Mouse (Mus musculus) left cerebral cortex, adult 18-20 months (tissue): ENCODE data around the gene Tent5c. TPM values are rescaled to one million over a fixed set of nuclear protein-coding genes. Genes with fewer than 3 reads are reported as not detected.

Source experiments
- DNase-seq, 2 experiments: peaks; one replicate each; pipeline ENCODE4 v3.0.0; 2021 to 2022; ENCODE audit warnings: low spot score in 2 of 2, mixed read lengths in 1 of 2
- long read RNA-seq, 2 experiments: library from polyadenylated mRNA; stranded (forward); transcript quantifications; one replicate each; pipeline ENCODE4 v2.0.0; 2021
- total RNA-seq, 2 experiments: library from RNA; stranded (reverse); gene quantifications; 2 replicates each; pipeline ENCODE4 v1.2.3; 2021

The Tent5c gene
- total RNA-seq: 1 to 10 TPM; 2.3 to 3.2 TPM
- long read RNA-seq, experiment 1, full-length matches to known transcripts: 2 of 4 reads
- long read RNA-seq, experiment 1, partial matches to known transcripts: 0 of 4 reads
- long read RNA-seq, experiment 1, other reads (novel, unspliced or antisense): 2 of 4 reads
- long read RNA-seq, experiment 2, full-length matches to known transcripts: 1 of 1 reads
- long read RNA-seq, experiment 2, partial matches to known transcripts: 0 of 1 reads
- long read RNA-seq, experiment 2, other reads (novel, unspliced or antisense): 0 of 1 reads

- peak; percentile 86 to 87 for DNase-seq
Measured at GRCm38 (mm10) chr3:100489133-100490009, at the start of gene Tent5c. TSS of gene Tent5c (minus strand) at chr3:100489324.

GRCm38 (mm10) chr3:100536686-100537085 is 47.6 kb upstream of the Tent5c start:
- no peak for DNase-seq

GRCm38 (mm10) chr3:100535902-100536301 is 46.8 kb upstream of the Tent5c start:
- no peak for DNase-seq

- DNase-seq: no peak
Measured at GRCm38 (mm10) chr3:100535298-100535697, 46.2 kb upstream of the Tent5c start.

GRCm38 (mm10) chr3:100534394-100534793 is 45.3 kb upstream of the Tent5c start:
- DNase-seq: no peak

- DNase-seq: no peak
Measured at GRCm38 (mm10) chr3:100533429-100533828, 44.3 kb upstream of the Tent5c start.

GRCm38 (mm10) chr3:100530919-100531318 is 41.8 kb upstream of the Tent5c start:
- DNase-seq: no peak

- no peak for DNase-seq
Measured at GRCm38 (mm10) chr3:100530244-100530788, 41.2 kb upstream of the Tent5c start.

GRCm38 (mm10) chr3:100522671-100523070 is 33.5 kb upstream of the Tent5c start:
- peak in 1 of 2 experiments; percentile 18 for DNase-seq

- DNase-seq: no peak
Measured at GRCm38 (mm10) chr3:100521626-100522025, 32.5 kb upstream of the Tent5c start.

- no peak for DNase-seq
Measured at GRCm38 (mm10) chr3:100515754-100516141, 26.6 kb upstream of the Tent5c start.

- DNase-seq: no peak
Measured at GRCm38 (mm10) chr3:100515093-100515753, 26.1 kb upstream of the Tent5c start.

- no peak for DNase-seq
Measured at GRCm38 (mm10) chr3:100507174-100507573, 18.1 kb upstream of the Tent5c start.

- DNase-seq: no peak
Measured at GRCm38 (mm10) chr3:100506715-100507114, 17.6 kb upstream of the Tent5c start.

- no peak for DNase-seq
Measured at GRCm38 (mm10) chr3:100503882-100504281, 14.8 kb upstream of the Tent5c start.

GRCm38 (mm10) chr3:100502516-100502915 is 13.4 kb upstream of the Tent5c start:
- no peak for DNase-seq

GRCm38 (mm10) chr3:100501899-100502298 is 12.8 kb upstream of the Tent5c start:
- no peak for DNase-seq

- DNase-seq: no peak
Measured at GRCm38 (mm10) chr3:100496081-100496480, 7.0 kb upstream of the Tent5c start.

GRCm38 (mm10) chr3:100495456-100495855 is 6.3 kb upstream of the Tent5c start:
- DNase-seq: no peak

GRCm38 (mm10) chr3:100494912-100495311 is 5.8 kb upstream of the Tent5c start:
- no peak for DNase-seq

- no peak for DNase-seq
Measured at GRCm38 (mm10) chr3:100490010-100490300, 831 bp upstream of the Tent5c start.
